8 mouse cellular contexts compared by ENCODE assay signal in the genomic region with DNA sequence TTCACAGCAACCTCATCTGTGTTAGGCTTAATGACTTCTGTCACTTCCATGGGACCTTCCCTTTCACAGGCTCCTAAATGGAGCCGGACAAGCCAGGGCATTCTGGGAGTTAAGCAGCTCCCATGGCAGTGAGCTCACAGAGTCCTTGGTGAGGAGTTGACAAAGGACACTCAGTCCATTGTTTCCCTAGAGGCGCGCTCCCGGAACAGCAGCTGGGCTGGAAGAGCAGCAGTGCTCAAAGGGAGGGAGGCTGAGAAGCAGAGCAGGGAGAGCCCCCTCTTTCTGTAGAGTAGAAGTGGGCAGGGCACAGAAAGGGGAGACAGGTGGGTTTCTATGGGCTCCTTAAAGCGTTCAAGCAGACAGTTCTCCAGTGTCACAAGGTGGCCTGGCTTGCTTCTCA.
DNase-seq lines count a peak whose midpoint lies in the region; ATAC-seq lines count a peak whose summit lies in the region.
"Had no signal": no experiment of that assay in that cellular context is flagged by ENCODE, and none has a peak within 500 bp of the region (broad histone marks: within the 10 kb centered on the region; RNA-seq: fewer than 3 reads in every experiment).

No protein-coding gene starts in this region.

- no peaks in the 10 kb centered on the region for H3K9me3 ChIP-seq in forebrain, embryonic 14.5 days (replicated peaks; ENCODE audit: control insufficient read depth, low read length)
- no peaks in the 10 kb centered on the region for H3K9me3 ChIP-seq in midbrain, embryonic 13.5 days

- ATAC-seq in forebrain, embryonic 14.5 days = peak; percentile 69; the same call in 1 of the 2 replicates
- ATAC-seq in midbrain, embryonic 13.5 days = peak; percentile 85

- peak overlapping the region; percentile 35 for H3K27ac ChIP-seq in brown adipose tissue, adult 24 weeks (replicated peaks; ENCODE audit: low read depth, low read length)
- H3K27ac ChIP-seq in forebrain, embryonic 14.5 days (ENCODE audit: low read depth, low read length) = no peak overlapping the region
- H3K27ac ChIP-seq in midbrain, embryonic 13.5 days = no peak overlapping the region

- no peak overlapping the region for H3K9ac ChIP-seq in forebrain, embryonic 14.5 days (ENCODE audit: low read length)
- H3K9ac ChIP-seq in midbrain, embryonic 13.5 days (replicated peaks) = no peak overlapping the region

- H3K4me1 ChIP-seq in brown adipose tissue, adult 24 weeks (ENCODE audit: control insufficient read depth, insufficient read depth, insufficient read length, low read length) = peaks cover 35% of the 10 kb centered on the region
- H3K4me1 ChIP-seq in forebrain, embryonic 14.5 days (ENCODE audit: control insufficient read depth, insufficient read depth, low read length) = 0 out of 2 replicates have a peak, but pooled peaks cover 3% of the 10 kb centered on the region
- peaks cover 6% of the 10 kb centered on the region for H3K4me1 ChIP-seq in midbrain, embryonic 13.5 days (replicated peaks)

- H3K4me3 ChIP-seq in brown adipose tissue, adult 24 weeks (ENCODE audit: insufficient read depth, low read depth, low read length) = no peak overlapping the region
- H3K4me3 ChIP-seq in forebrain, embryonic 14.5 days (ENCODE audit: low read depth, low read length) = no peak overlapping the region
- no peak overlapping the region for H3K4me3 ChIP-seq in midbrain, embryonic 13.5 days (replicated peaks)

- peak; percentile 58 for DNase-seq in layer of hippocampus, adult 11-12 months (ENCODE audit: low spot score)
- no peak for DNase-seq in layer of hippocampus, postnatal 36 days
- peak; percentile 64 for DNase-seq in forebrain, embryonic 14.5 days (ENCODE audit: low spot score)
- DNase-seq in thymus, postnatal 14 days = no peak
- DNase-seq in thymus, postnatal 10 days (ENCODE audit: low spot score in 2 of 2) = no peak
- DNase-seq: cerebellum, adult 9-11 months had no signal

- no peak overlapping the region for H3K4me2 ChIP-seq in forebrain, embryonic 14.5 days (ENCODE audit: low read length)
- no peak overlapping the region for H3K4me2 ChIP-seq in midbrain, embryonic 13.5 days (replicated peaks)

- H3K36me3 ChIP-seq in forebrain, embryonic 14.5 days (ENCODE audit: control insufficient read depth, insufficient read depth, low read length) = no peaks in the 10 kb centered on the region
- no peaks in the 10 kb centered on the region for H3K36me3 ChIP-seq in midbrain, embryonic 13.5 days

- 10% methylated on average over 5 of the region's 5 CpGs for WGBS in forebrain, embryonic 14.5 days
- WGBS in midbrain, embryonic 13.5 days = 11% methylated on average over 5 of the region's 5 CpGs

- no peaks in the 10 kb centered on the region for H3K27me3 ChIP-seq in forebrain, embryonic 14.5 days (replicated peaks; ENCODE audit: control insufficient read depth, insufficient read depth, low read length)
- no peaks in the 10 kb centered on the region for H3K27me3 ChIP-seq in midbrain, embryonic 13.5 days

Comparison
In these comparisons a context has a peak if more than half of its experiments do, and no peak if none do; other contexts are left out.
1. DNase-seq: peak in layer of hippocampus, adult 11-12 months (single experiment) and forebrain, embryonic 14.5 days (single experiment); none in layer of hippocampus, postnatal 36 days (0 of 2), thymus, postnatal 14 days (single experiment) and thymus, postnatal 10 days (0 of 2).